Mouse (Mus musculus) thymus, adult 2 months (tissue): ENCODE data around the gene Il4.

Source experiments
- CTCF ChIP-seq: fragments of 200-500 bp; IDR thresholded peaks from 2 replicates; pipeline ENCODE4 v1.5.1; 2012; ENCODE audit warnings: mild to moderate bottlenecking, control low read depth, low read length, moderate library complexity, borderline replicate concordance; ENCODE audit not compliant: control insufficient read depth, poor library complexity, insufficient read depth; ENCODE audit errors: extremely low read depth
- POLR2A ChIP-seq: fragments of 200-500 bp; IDR thresholded peaks from 2 replicates; pipeline ENCODE4 v1.6.1; 2012; ENCODE audit warnings: mild to moderate bottlenecking, low read length, control low read depth, moderate library complexity; ENCODE audit not compliant: control insufficient read depth, poor library complexity, insufficient read depth; ENCODE audit errors: extremely low read depth

- TF ChIP-seq POLR2A (no peak), CTCF (no peak)
These were observed 13.8 kb upstream of the Il4 start for GRCm38 (mm10) chr11:53632122-53632733.
